Mouse (Mus musculus) heart, embryonic 12.5 days (tissue): ENCODE data around the gene Ptpn5. TPM values are rescaled to one million over a fixed set of nuclear protein-coding genes. Genes with fewer than 3 reads are reported as not detected.
A peak's percentile ranks its signal among the peaks of the same experiment; 100 is the strongest.

Source experiments
- ATAC-seq: fragments of 200-750 bp; cut with Nextera tagmentation; 2 replicates; pipeline ENCODE4 v1.8.0; 2017; ENCODE audit warnings: moderate TSS enrichment, moderate library complexity; ENCODE audit not compliant: insufficient number of reproducible peaks, low FRiP score
- H3K27ac ChIP-seq: fragments of 300-500 bp; sonication (generic); 2 replicates; pipeline ENCODE4 v1.5.1; 2016; ENCODE audit warnings: mild to moderate bottlenecking, moderate library complexity; ENCODE audit not compliant: poor library complexity, severe bottlenecking
- H3K27me3 ChIP-seq: fragments of 300-500 bp; sonication (generic); replicated peaks from 2 replicates; pipeline ENCODE4 v1.6.1; 2016; ENCODE audit warnings: mild to moderate bottlenecking, moderate library complexity
- H3K36me3 ChIP-seq: fragments of 300-500 bp; sonication (generic); 2 replicates; pipeline ENCODE4 v1.6.1; 2016; ENCODE audit warnings: mild to moderate bottlenecking, moderate library complexity
- H3K4me1 ChIP-seq: fragments of 300-500 bp; sonication (generic); replicated peaks from 2 replicates; pipeline ENCODE4 v1.6.1; 2016; ENCODE audit warnings: mild to moderate bottlenecking
- H3K4me2 ChIP-seq: fragments of 300-500 bp; sonication (generic); 2 replicates; pipeline ENCODE4 v1.6.1; 2016; ENCODE audit warnings: mild to moderate bottlenecking, moderate library complexity
- H3K4me3 ChIP-seq: fragments of 300-500 bp; sonication (generic); 2 replicates; pipeline ENCODE4 v1.5.1; 2016; ENCODE audit warnings: mild to moderate bottlenecking
- H3K9ac ChIP-seq: fragments of 300-500 bp; sonication (generic); 2 replicates; pipeline ENCODE4 v1.6.1; 2016; ENCODE audit warnings: mild to moderate bottlenecking, moderate library complexity
- H3K9me3 ChIP-seq: fragments of 300-500 bp; sonication (generic); replicated peaks from 2 replicates; pipeline ENCODE4 v1.6.1; 2016; ENCODE audit warnings: mild to moderate bottlenecking, moderate library complexity
- WGBS: fragments of 180-500 bp; shearing (Covaris S2); methylation state at CpG from one replicate; pipeline ENCODE4 v1.1.7; 2016; 5-methylcytosine and 5-hydroxymethylcytosine counted together
- polyA plus RNA-seq: library from polyadenylated mRNA; unstranded; fragments of >200 nt; fragmentation: Nextera tagmentation; extraction: Ambion mirVana; gene quantifications from 2 replicates; pipeline ENCODE4 v1.2.1, GENCODE M21; 2016

The Ptpn5 gene
- polyA plus RNA-seq, 1 experiment from 2014 or later: 0.10 TPM

DNA sequence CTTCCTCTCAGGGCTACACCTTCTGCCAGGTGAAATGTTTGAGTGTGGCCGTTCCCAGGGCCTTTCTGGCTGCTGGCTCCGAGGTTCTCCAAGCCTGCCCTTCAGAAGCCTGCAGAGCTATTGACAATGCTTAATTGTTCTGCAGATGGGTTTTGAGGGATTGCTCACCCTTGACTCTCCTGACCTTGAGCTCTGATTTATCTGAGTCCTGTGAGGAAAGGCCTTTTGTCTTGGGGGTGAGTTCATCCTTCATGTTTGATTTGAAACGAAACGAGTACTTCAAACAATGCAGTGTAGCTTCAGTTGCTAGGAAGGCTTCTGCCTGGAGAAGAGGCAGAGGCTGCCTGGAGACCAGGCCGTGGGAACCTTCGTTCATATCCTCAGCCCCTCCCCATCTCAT is 10.8 kb upstream of the Ptpn5 start:
- Histone ChIP-seq H3K27ac (no peak overlapping the region), H3K9ac (no peak overlapping the region), H3K4me1 (no peaks in the 10 kb centered on the region), H3K9me3 (no peaks in the 10 kb centered on the region), H3K4me3 (no peak overlapping the region), H3K4me2 (no peak overlapping the region), H3K27me3 (0 out of 2 replicates have a peak, but pooled peaks cover 3% of the 10 kb centered on the region), H3K36me3 (no peaks in the 10 kb centered on the region)
- WGBS: 46% methylated on average over 6 of the region's 6 CpGs
- no peak for ATAC-seq

DNA sequence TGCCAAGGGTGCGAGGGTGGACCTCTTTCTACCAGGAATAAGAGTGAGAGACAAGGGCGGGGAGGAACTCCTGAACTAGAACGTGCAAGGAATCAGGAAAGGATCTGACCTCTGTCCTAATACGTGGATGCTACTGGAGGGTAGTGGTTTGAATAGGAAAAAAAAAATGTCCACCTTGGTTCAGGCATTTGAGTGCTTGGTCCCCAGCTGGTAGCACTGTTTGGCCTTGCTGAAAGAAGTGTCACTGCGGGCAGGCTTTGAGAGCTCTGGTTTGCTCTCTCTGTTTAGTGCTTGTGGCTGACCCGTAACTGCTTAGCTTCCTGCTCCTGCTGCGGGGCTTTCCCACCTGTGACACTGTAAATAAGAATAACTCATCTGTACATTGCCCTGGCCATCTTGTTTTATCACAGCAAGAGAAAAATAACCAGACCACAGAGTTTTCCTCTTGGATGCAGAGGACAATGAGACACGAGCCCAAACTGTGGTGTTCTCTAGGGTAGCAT is 6.4 kb upstream of the Ptpn5 start:
- no peak overlapping the region for H3K4me3 ChIP-seq
- no peaks in the 10 kb centered on the region for H3K9me3 ChIP-seq
- H3K9ac ChIP-seq: no peak overlapping the region
- no peak overlapping the region for H3K27ac ChIP-seq
- H3K36me3 ChIP-seq: no peaks in the 10 kb centered on the region
- no peak for ATAC-seq
- 73% methylated on average over 8 of the region's 8 CpGs for WGBS
- H3K4me1 ChIP-seq: no peaks in the 10 kb centered on the region
- H3K4me2 ChIP-seq: no peak overlapping the region
- peaks cover 14% of the 10 kb centered on the region for H3K27me3 ChIP-seq

DNA sequence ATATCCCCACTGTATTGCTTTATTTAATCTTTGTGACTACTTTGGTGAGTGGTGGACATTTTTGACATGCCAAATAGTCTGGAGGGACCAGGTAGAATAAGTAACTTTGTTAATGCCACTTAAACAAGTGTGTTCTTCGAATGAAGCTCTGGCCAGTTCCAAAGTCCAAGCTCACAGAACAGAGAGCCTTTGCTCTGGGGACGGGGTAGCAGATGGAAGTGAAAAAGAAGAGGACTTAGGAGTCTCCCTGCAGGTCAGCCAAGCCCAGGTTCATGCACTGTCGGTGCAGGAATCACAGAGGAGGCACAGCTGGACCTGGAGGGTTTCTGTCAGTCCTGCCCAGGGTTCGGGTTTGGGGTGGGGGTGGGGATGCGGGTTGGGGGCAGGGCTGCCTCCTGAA is 1.1 kb upstream of the Ptpn5 start:
- Histone ChIP-seq H3K36me3 (no peaks in the 10 kb centered on the region), H3K4me2 (no peak overlapping the region), H3K4me3 (no peak overlapping the region), H3K27ac (no peak overlapping the region), H3K9ac (no peak overlapping the region), H3K9me3 (no peaks in the 10 kb centered on the region), H3K27me3 (peaks cover 64% of the 10 kb centered on the region), H3K4me1 (peaks cover 17% of the 10 kb centered on the region)
- no peak for ATAC-seq
- WGBS: 35% methylated on average over 5 of the region's 5 CpGs

DNA sequence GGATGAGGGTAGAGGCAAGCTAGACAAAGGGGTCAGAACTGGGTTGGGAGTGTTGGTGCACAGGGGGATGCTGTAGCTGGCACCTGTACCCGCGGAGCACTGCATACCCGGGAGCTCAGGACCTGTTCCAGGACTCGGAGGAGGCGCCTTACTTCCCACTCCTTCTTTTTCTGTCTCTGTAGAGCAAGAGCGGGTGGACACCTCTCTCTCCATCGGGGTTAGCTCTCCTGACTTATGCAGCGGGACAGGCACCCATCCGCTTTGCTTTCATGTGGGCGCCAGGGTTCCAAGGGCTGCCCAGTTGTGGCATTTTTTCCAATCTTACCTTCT is 588 bp downstream of the Ptpn5 start:
- peak overlapping the region; percentile 52; the same call in 1 of the 2 replicates for H3K9ac ChIP-seq
- no peaks in the 10 kb centered on the region for H3K36me3 ChIP-seq
- peaks cover 17% of the 10 kb centered on the region for H3K4me1 ChIP-seq
- H3K4me3 ChIP-seq: peak overlapping the region; percentile 66
- peaks cover 64% of the 10 kb centered on the region for H3K27me3 ChIP-seq
- no peak for ATAC-seq
- H3K4me2 ChIP-seq: peak overlapping the region; percentile 99
- H3K9me3 ChIP-seq: no peaks in the 10 kb centered on the region
- WGBS: 1% methylated on average over 10 of the region's 10 CpGs
- no peak overlapping the region for H3K27ac ChIP-seq

DNA sequence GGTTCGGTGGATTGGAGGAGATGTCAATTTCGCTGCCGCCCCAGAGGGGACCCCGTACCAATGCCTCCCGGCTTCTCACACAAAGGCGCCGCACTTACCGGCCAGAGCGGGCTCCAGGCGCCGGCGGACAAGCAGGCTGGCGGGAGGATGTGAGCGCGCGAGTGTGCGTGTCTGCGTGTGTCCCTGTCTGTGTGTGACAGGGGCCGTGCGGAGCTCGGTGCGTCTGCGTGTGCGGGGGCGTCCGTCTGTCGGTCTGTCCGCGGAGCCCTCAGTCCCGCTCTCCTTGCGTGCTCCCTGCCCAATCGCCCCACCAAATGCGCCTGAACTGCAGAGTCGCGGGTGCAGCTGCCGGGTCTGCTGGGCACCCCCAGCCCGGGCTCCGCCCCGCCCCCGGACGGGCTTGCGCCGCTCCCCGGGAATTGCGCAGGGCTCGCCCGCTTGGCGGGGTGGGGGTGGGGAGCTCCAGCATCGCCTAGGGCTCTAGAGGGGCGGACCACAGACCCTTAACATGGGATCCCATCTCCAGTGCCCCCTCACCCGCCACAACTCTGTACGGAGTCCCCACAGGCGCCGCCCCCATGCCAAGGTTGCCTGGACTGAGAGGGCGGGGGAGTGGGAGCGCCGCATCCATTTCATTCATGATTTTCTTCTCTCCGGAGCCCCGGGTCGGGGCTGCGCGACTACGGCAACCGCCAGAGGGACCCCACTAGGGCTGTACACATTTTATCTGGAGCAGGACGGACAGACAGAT is 1.1 kb downstream of the Ptpn5 start:
- no peaks in the 10 kb centered on the region for H3K9me3 ChIP-seq
- H3K4me1 ChIP-seq: peaks cover 17% of the 10 kb centered on the region
- peak overlapping the region; percentile 99 for H3K4me2 ChIP-seq
- peak overlapping the region; percentile 66 for H3K4me3 ChIP-seq
- H3K9ac ChIP-seq: peak overlapping the region; percentile 52
- H3K27ac ChIP-seq: no peak overlapping the region
- WGBS: under 1% methylated on average over 65 of the region's 65 CpGs
- peaks cover 64% of the 10 kb centered on the region for H3K27me3 ChIP-seq
- H3K36me3 ChIP-seq: no peaks in the 10 kb centered on the region
- peak; percentile 68; the same call in 1 of the 2 replicates for ATAC-seq

DNA sequence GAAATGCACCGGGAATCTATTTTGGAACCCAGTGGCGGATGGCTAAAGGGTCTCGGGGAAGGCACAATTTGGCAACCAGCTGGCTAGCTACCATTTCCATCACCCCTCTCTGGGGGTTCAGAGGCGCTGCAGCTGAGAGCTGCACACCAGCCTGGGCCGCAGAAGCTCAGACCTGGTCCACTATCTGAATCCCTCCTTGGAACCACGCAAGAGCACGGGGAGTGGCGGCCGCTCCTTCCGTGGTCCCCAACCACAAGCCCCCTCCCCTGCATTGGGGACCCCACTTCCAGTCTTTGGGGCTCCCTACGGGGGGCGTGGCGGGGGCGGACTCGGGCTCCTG is 1.7 kb downstream of the Ptpn5 start:
- Histone ChIP-seq H3K4me1 (peaks cover 17% of the 10 kb centered on the region), H3K4me2 (peak overlapping the region; percentile 99), H3K36me3 (no peaks in the 10 kb centered on the region), H3K4me3 (peak overlapping the region; percentile 66), H3K9ac (peak overlapping the region; percentile 52), H3K27ac (no peak overlapping the region), H3K9me3 (no peaks in the 10 kb centered on the region), H3K27me3 (peaks cover 69% of the 10 kb centered on the region)
- 2% methylated on average over 15 of the region's 15 CpGs for WGBS
- no peak for ATAC-seq

DNA sequence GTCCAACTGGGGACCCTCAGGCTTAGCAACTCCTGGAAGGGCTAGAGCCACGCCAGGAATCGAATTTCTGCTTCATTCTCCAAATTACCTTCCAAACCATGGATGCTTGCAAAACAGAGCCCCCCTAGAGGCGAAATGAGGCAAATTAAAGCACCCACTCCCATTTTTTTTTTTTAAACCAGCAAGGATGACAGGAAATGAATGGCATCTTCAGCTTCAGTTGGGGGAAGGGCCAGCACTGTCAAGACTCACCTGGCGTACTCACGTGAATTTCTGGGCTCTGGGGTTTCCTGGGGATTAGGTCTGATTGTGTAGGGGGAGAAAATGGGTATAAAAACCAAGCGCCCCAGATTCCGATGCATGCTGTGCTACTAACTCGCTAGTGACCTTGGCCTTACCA is 2.2 kb downstream of the Ptpn5 start:
- Histone ChIP-seq H3K4me3 (no peak overlapping the region), H3K9me3 (no peaks in the 10 kb centered on the region), H3K27me3 (peaks cover 67% of the 10 kb centered on the region), H3K4me2 (no peak overlapping the region), H3K4me1 (peaks cover 17% of the 10 kb centered on the region), H3K27ac (no peak overlapping the region), H3K9ac (no peak overlapping the region), H3K36me3 (no peaks in the 10 kb centered on the region)
- WGBS: 30% methylated on average over 8 of the region's 8 CpGs
- ATAC-seq: no peak

DNA sequence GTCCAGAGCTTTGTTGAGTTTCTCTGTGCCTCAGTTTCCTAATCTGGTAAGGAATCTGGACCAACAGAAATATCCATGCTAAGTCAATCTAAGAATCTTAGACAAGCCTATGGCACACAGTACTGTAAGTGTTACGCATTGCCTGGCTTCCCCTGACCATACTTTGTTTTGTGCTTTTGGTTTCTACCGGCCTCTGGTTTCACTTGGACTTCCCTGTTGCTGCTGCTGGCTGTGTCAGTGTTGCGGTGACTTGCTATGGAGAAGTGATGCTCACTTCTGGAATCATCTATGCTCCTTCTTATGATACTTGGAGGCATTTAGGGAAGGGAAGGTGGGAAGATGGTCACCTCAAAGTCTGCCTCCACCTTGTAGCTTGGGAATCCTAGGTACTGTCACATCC is 11.5 kb downstream of the Ptpn5 start:
- Histone ChIP-seq H3K27ac (no peak overlapping the region), H3K4me1 (no peaks in the 10 kb centered on the region), H3K9me3 (no peaks in the 10 kb centered on the region), H3K4me2 (no peak overlapping the region), H3K27me3 (peaks cover 4% of the 10 kb centered on the region; the same call in 1 of the 2 replicates), H3K4me3 (no peak overlapping the region), H3K36me3 (no peaks in the 10 kb centered on the region), H3K9ac (no peak overlapping the region)
- 85% methylated on average over 3 of the region's 3 CpGs for WGBS
- ATAC-seq: no peak

DNA sequence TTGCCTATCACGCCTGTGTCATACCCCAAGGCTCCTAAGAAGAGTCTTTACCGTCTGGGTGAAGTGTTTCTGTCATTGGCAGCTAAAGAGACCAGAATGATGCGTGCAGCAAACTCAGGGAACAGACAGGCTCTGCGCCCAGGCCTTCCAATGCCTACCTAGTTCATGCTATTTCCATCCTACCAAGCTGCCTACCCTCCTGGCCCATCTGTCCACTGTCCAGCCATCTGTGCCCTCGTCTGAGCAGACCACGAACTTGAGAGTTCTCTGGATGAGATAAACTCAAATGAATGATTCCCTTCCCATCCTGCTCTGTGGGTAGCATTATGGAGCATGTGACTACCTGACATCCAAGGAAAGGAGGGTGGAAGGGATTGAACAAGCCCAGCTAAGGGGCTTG is 16.8 kb downstream of the Ptpn5 start:
- no peaks in the 10 kb centered on the region for H3K4me1 ChIP-seq
- ATAC-seq: no peak

DNA sequence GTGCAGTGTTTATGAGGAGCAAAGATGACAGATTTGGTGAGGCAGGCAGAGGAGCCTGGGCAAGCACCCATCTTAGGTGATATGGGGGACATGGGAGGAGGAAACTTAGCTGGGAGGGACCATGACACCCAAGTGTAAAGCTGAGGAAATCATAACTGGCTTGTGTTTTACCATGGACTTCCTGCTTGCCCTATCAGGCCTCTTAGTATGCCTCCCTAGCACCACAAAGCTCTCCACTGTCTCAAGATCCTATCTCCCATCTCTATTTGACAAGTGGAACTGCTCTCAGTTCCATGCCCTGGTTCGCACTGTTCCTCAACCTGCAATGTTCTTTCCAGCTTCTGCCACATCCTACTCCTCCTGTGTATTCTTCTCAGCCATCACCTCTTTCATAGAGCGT is 18.0 kb downstream of the Ptpn5 start:
- no peaks in the 10 kb centered on the region for H3K9me3 ChIP-seq
- WGBS: 62% methylated on average over 2 of the region's 2 CpGs
- H3K9ac ChIP-seq: no peak overlapping the region
- no peak for ATAC-seq
- H3K36me3 ChIP-seq: no peaks in the 10 kb centered on the region
- H3K27ac ChIP-seq: no peak overlapping the region
- no peak overlapping the region for H3K4me2 ChIP-seq
- H3K27me3 ChIP-seq: no peaks in the 10 kb centered on the region; the same call in none of the 2 replicates
- H3K4me1 ChIP-seq: no peaks in the 10 kb centered on the region
- H3K4me3 ChIP-seq: no peak overlapping the region

More for the DNA sequence above, 16.8 kb downstream of the Ptpn5 start:
- no peak overlapping the region for H3K4me3 ChIP-seq
- no peak overlapping the region for H3K4me2 ChIP-seq
- H3K9ac ChIP-seq: no peak overlapping the region
- no peak overlapping the region for H3K27ac ChIP-seq
- H3K36me3 ChIP-seq: no peaks in the 10 kb centered on the region
- no peaks in the 10 kb centered on the region for H3K9me3 ChIP-seq
- H3K27me3 ChIP-seq: no peaks in the 10 kb centered on the region; the same call in none of the 2 replicates
- 73% methylated on average over 6 of the region's 6 CpGs for WGBS

DNA sequence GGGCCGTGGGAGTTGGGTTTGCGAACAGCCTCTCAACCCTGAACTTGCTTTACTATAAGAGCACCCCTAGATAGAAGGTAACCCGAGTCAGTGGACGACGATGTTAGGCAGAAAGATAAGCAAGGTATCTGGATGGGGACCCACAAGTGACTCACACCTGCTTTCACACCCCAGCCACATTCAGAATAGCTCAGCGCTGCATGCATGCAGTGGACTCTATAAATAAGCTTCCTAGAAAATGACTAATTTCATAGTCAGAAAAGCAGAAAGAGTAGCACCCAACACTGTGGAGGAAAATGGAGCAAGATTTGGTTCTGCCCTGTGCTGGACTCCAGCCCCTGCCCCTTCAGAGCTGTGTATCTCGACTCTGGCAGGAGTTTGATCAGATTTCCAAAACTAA is 20.1 kb downstream of the Ptpn5 start:
- Histone ChIP-seq H3K9ac (no peak overlapping the region), H3K9me3 (no peaks in the 10 kb centered on the region), H3K4me3 (no peak overlapping the region), H3K4me2 (no peak overlapping the region), H3K4me1 (no peaks in the 10 kb centered on the region), H3K27ac (no peak overlapping the region), H3K27me3 (no peaks in the 10 kb centered on the region; the same call in none of the 2 replicates), H3K36me3 (no peaks in the 10 kb centered on the region)
- no peak for ATAC-seq
- 66% methylated on average over 7 of the region's 7 CpGs for whole genome bisulfite sequencing

DNA sequence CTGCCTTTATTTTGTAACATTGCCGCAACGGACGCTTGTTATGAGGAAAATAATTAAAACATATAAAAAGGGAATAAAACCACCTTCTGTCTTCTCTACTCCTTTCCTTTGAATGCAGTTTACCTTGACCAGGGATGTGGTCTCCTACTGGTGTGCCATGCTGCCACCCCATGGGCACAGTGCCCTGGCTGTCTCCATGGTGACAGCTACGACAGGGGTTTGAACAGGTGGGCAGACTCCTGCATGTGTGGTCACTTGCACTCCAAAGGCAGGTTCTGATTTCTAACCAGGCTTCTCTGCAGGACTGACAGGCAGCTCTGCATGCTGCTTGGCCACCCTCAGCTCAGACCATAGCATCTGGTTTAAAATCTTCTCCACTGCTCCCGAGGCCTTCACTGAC is 21.4 kb downstream of the Ptpn5 start:
- H3K4me2 ChIP-seq: no peak overlapping the region
- H3K4me3 ChIP-seq: no peak overlapping the region
- no peaks in the 10 kb centered on the region; the same call in none of the 2 replicates for H3K27me3 ChIP-seq
- H3K9me3 ChIP-seq: no peaks in the 10 kb centered on the region
- WGBS: 87% methylated on average over 5 of the region's 5 CpGs
- no peak overlapping the region for H3K9ac ChIP-seq
- no peak overlapping the region for H3K27ac ChIP-seq
- H3K4me1 ChIP-seq: no peaks in the 10 kb centered on the region
- no peaks in the 10 kb centered on the region for H3K36me3 ChIP-seq
- no peak for ATAC-seq
